Comparison of ENCODE assay signal across 13 mouse cellular contexts in genomic region chr7:16907842-16908241, GRCm38 (mm10). TPM values are rescaled to one million over a fixed set of nuclear protein-coding genes. Genes with fewer than 3 reads are reported as not detected.
DNase-seq lines count a peak whose midpoint lies in the region; ATAC-seq and TF ChIP-seq lines count a peak whose summit lies in the region.
"Had no signal": no experiment of that assay in that cellular context is flagged by ENCODE, and none has a peak within 500 bp of the region (broad histone marks: within the 10 kb centered on the region; RNA-seq: fewer than 3 reads in every experiment).

No protein-coding gene starts in this region.

- DNase-seq in kidney, postnatal 0 days (ENCODE audit: low spot score), result no peak
- no peak for DNase-seq in kidney, postnatal 10 days
- DNase-seq in MEL (ENCODE audit: low read depth, low spot score), result peak; percentile 47
- DNase-seq in embryonic facial prominence, embryonic 14.5 days (ENCODE audit: low spot score), result no peak
- DNase-seq in liver, postnatal 0 days, result no peak
- no peak for DNase-seq in retina, postnatal 1 day
- no peak for DNase-seq in gastrocnemius, adult 8-10 months (ENCODE audit: low spot score in 2 of 2)
- DNase-seq in frontal cortex, postnatal 10 days (ENCODE audit: low spot score in 2 of 2), result no peak
- DNase-seq: adrenal gland, postnatal 36 days; cerebellum, postnatal 36 days had no signal

- TF ChIP-seq EP300 in MEL (IDR thresholded peaks at IDR 0.05; ENCODE audit: low read depth in 1 of 2, low read length in 2 of 2), result no peak
- no peak for TF ChIP-seq EP300 in liver, postnatal 0 days (IDR thresholded peaks at IDR 0.05; ENCODE audit: low read depth)

- H3K27ac ChIP-seq in kidney, postnatal 0 days, result no peak overlapping the region
- peak overlapping the region; percentile 54 for H3K27ac ChIP-seq in MEL (ENCODE audit: control insufficient read depth, low read depth, low read length)
- H3K27ac ChIP-seq in embryonic facial prominence, embryonic 14.5 days (replicated peaks; ENCODE audit: low read depth, low read length), result no peak overlapping the region
- peak overlapping the region; percentile 48; the same call in 1 of the 2 replicates for H3K27ac ChIP-seq in liver, postnatal 0 days (ENCODE audit: low read depth)
- H3K27ac ChIP-seq: hindbrain, embryonic 12.5 days had no signal

- H3K79me2 ChIP-seq in MEL (ENCODE audit: control insufficient read depth, insufficient read depth, low read length, poor library complexity), result peaks cover 27% of the 10 kb centered on the region

- H3K9me3 ChIP-seq in kidney, postnatal 0 days (replicated peaks; ENCODE audit: low read length), result no peaks in the 10 kb centered on the region
- H3K9me3 ChIP-seq in MEL (replicated peaks; ENCODE audit: insufficient read depth, low read length), result no peaks in the 10 kb centered on the region
- no peaks in the 10 kb centered on the region for H3K9me3 ChIP-seq in embryonic facial prominence, embryonic 14.5 days (ENCODE audit: control insufficient read depth, low read length)
- no peaks in the 10 kb centered on the region for H3K9me3 ChIP-seq in liver, postnatal 0 days (ENCODE audit: low read length)
- H3K9me3 ChIP-seq: hindbrain, embryonic 12.5 days had no signal

- H3K4me2 ChIP-seq in kidney, postnatal 0 days (ENCODE audit: low read length), result peak overlapping the region; percentile 34; the same call in 1 of the 2 replicates
- H3K4me2 ChIP-seq in embryonic facial prominence, embryonic 14.5 days (ENCODE audit: low read depth, low read length), result no peak overlapping the region
- peak overlapping the region; percentile 58 for H3K4me2 ChIP-seq in liver, postnatal 0 days (ENCODE audit: low read depth, low read length)
- H3K4me2 ChIP-seq: hindbrain, embryonic 12.5 days had no signal

- no peak overlapping the region for H3K4me3 ChIP-seq in kidney, postnatal 0 days (replicated peaks; ENCODE audit: low read depth, low read length)
- H3K4me3 ChIP-seq in MEL (ENCODE audit: control insufficient read depth in 1 of 2, insufficient read depth in 1 of 2, low read depth in 2 of 2, low read length in 2 of 2), result peak overlapping the region; percentile 57 to 70
- H3K4me3 ChIP-seq in embryonic facial prominence, embryonic 14.5 days (ENCODE audit: low read depth, low read length), result no peak overlapping the region
- H3K4me3 ChIP-seq in liver, postnatal 0 days (ENCODE audit: low read depth, low read length), result no peak overlapping the region
- H3K4me3 ChIP-seq: hindbrain, embryonic 12.5 days had no signal

- TF ChIP-seq RAD21 in MEL (IDR thresholded peaks at IDR 0.05; ENCODE audit: low read depth, low read length), result no peak

- H3K9ac ChIP-seq in kidney, postnatal 0 days (ENCODE audit: low read depth, low read length), result no peak overlapping the region
- H3K9ac ChIP-seq in MEL (ENCODE audit: control insufficient read depth, low read depth, low read length, poor library complexity, severe bottlenecking), result peak overlapping the region; percentile 74
- H3K9ac ChIP-seq in embryonic facial prominence, embryonic 14.5 days (ENCODE audit: low read depth, low read length), result peak overlapping the region; percentile 22; the same call in 1 of the 2 replicates
- peak overlapping the region; percentile 38; the same call in 1 of the 2 replicates for H3K9ac ChIP-seq in liver, postnatal 0 days (replicated peaks)

- no peak for TF ChIP-seq CTCF in kidney, postnatal 0 days (IDR thresholded peaks at IDR 0.05; ENCODE audit: low read depth)
- TF ChIP-seq CTCF in MEL (IDR thresholded peaks at IDR 0.05 in 2 of 3, conservative IDR thresholded peaks at IDR 0.05 in 1 of 3; ENCODE audit: control insufficient read depth in 1 of 3, insufficient read depth in 1 of 3, low read depth in 2 of 3, low read length in 3 of 3, poor library complexity in 1 of 3, severe bottlenecking in 1 of 3), result no peak
- TF ChIP-seq CTCF in liver, postnatal 0 days (IDR thresholded peaks at IDR 0.05; ENCODE audit: low read depth), result no peak

- TF ChIP-seq POLR2A in MEL (IDR thresholded peaks at IDR 0.05; ENCODE audit: control insufficient read depth in 1 of 2, insufficient read depth in 1 of 2, low read depth in 1 of 2, low read length in 2 of 2, poor library complexity in 1 of 2), result no peak

- 37% methylated on average over 7 of the region's 7 CpGs for WGBS in kidney, postnatal 0 days
- 61% methylated on average over 7 of the region's 7 CpGs for WGBS in embryonic facial prominence, embryonic 14.5 days
- WGBS in liver, postnatal 0 days (ENCODE audit: insufficient replicate concordance), result 36% methylated on average over 7 of the region's 7 CpGs

- ATAC-seq in kidney, postnatal 0 days (replicated peaks; ENCODE audit: low FRiP score, low read depth), result no peak
- no peak for ATAC-seq in embryonic facial prominence, embryonic 14.5 days (ENCODE audit: low read depth)
- no peak; the same call in 1 of the 2 replicates for ATAC-seq in liver, postnatal 0 days
- ATAC-seq: forebrain, embryonic 14.5 days had no signal

- H3K27me3 ChIP-seq in kidney, postnatal 0 days (ENCODE audit: insufficient read depth, low read length), result no peaks in the 10 kb centered on the region; the same call in 1 of the 2 replicates
- no peaks in the 10 kb centered on the region for H3K27me3 ChIP-seq in MEL (ENCODE audit: control insufficient read depth in 1 of 2, insufficient read depth in 2 of 2, low read length in 2 of 2)
- no peaks in the 10 kb centered on the region for H3K27me3 ChIP-seq in embryonic facial prominence, embryonic 14.5 days (replicated peaks; ENCODE audit: control insufficient read depth, insufficient read depth, low read length)
- H3K27me3 ChIP-seq in liver, postnatal 0 days (ENCODE audit: insufficient read depth, low read length), result no peaks in the 10 kb centered on the region

- no peaks in the 10 kb centered on the region for H3K36me3 ChIP-seq in kidney, postnatal 0 days (ENCODE audit: insufficient read depth, low read length)
- peaks cover 0 to 26% of the 10 kb centered on the region in 2 experiments for H3K36me3 ChIP-seq in MEL (ENCODE audit: control insufficient read depth in 1 of 2, insufficient read depth in 2 of 2, low read length in 2 of 2)
- H3K36me3 ChIP-seq in embryonic facial prominence, embryonic 14.5 days (ENCODE audit: control insufficient read depth, insufficient read depth, low read length), result no peaks in the 10 kb centered on the region
- H3K36me3 ChIP-seq in liver, postnatal 0 days (replicated peaks; ENCODE audit: insufficient read depth, low read length), result no peaks in the 10 kb centered on the region
- H3K36me3 ChIP-seq: hindbrain, embryonic 12.5 days had no signal

- H3K4me1 ChIP-seq in kidney, postnatal 0 days (replicated peaks; ENCODE audit: insufficient read depth, low read length), result peaks cover 17% of the 10 kb centered on the region
- peaks cover 4 to 39% of the 10 kb centered on the region in 2 experiments for H3K4me1 ChIP-seq in MEL (ENCODE audit: control insufficient read depth in 1 of 2, insufficient read depth in 2 of 2, low read length in 2 of 2)
- H3K4me1 ChIP-seq in embryonic facial prominence, embryonic 14.5 days (ENCODE audit: control insufficient read depth, insufficient read depth, low read length), result peaks cover 10% of the 10 kb centered on the region
- H3K4me1 ChIP-seq in liver, postnatal 0 days (ENCODE audit: insufficient read depth), result peaks cover 10% of the 10 kb centered on the region; the same call in 1 of the 2 replicates

RNA-seq across cellular contexts. Expression of gene Ptgir, which starts 1.6 kb away (rescaled TPM):
- polyA plus RNA-seq in kidney, postnatal 0 days (2015; fragmentation: Nextera tagmentation; extraction: Ambion mirVana), result 2.2 and 2.3 TPM in 2 replicates
- 19.6 and 22.8 TPM in 2 replicates for total RNA-seq in MEL (2012; rRNA removed)
- 10 to 100 TPM in 1 of 2 experiments, not detected in 1; 23.7 TPM for polyA plus RNA-seq in MEL (2012; ENCODE audit: insufficient read depth in 1 of 2, insufficient read length in 2 of 2, low read depth in 1 of 2, low replicate concordance in 2 of 2, missing spikeins in 1 of 2)
- polyA plus RNA-seq in embryonic facial prominence, embryonic 14.5 days (2014; fragmentation: Nextera tagmentation; extraction: Ambion mirVana), result 1.8 and 1.9 TPM in 2 replicates
- polyA plus RNA-seq in liver, postnatal 0 days (2015; fragmentation: Nextera tagmentation; extraction: Ambion mirVana), result 1.1 and 1.7 TPM in 2 replicates
- under 1 TPM; 0.62 to 0.97 (median 0.93) TPM for total RNA-seq in gastrocnemius, adult 8-10 months (2022)
- total RNA-seq: layer of hippocampus, postnatal 10 days had no signal

RNA-seq across cellular contexts. Expression of gene Calm3, which starts 16.1 kb away (rescaled TPM):
- polyA plus RNA-seq in kidney, postnatal 0 days (2015; fragmentation: Nextera tagmentation; extraction: Ambion mirVana), result 134 and 136 TPM in 2 replicates
- total RNA-seq in MEL (2012; rRNA removed), result 450 and 482 TPM in 2 replicates
- polyA plus RNA-seq in MEL (2012; ENCODE audit: insufficient read depth in 1 of 2, insufficient read length in 2 of 2, low read depth in 1 of 2, low replicate concordance in 2 of 2, missing spikeins in 1 of 2), result 1,000 to 10,000 TPM in 1 of 2 experiments, 100 to 1,000 TPM in 1; 515 to 1,030 TPM
- polyA plus RNA-seq in embryonic facial prominence, embryonic 14.5 days (2014; fragmentation: Nextera tagmentation; extraction: Ambion mirVana), result 164 and 189 TPM in 2 replicates
- 58.8 and 60.3 TPM in 2 replicates for polyA plus RNA-seq in liver, postnatal 0 days (2015; fragmentation: Nextera tagmentation; extraction: Ambion mirVana)
- total RNA-seq in gastrocnemius, adult 8-10 months (2022), result 100 to 1,000 TPM; 386 to 534 (median 424) TPM

RNA-seq across cellular contexts. Expression of gene Gng8, which starts 16.3 kb away (rescaled TPM):
- polyA plus RNA-seq in kidney, postnatal 0 days (2015; fragmentation: Nextera tagmentation; extraction: Ambion mirVana), result 7.3 and 8.9 TPM in 2 replicates
- total RNA-seq in MEL (2012; rRNA removed), result 0.39 TPM in 1 of 2 replicates, not detected in the other
- 1 to 10 TPM in 1 of 2 experiments, not detected in 1; 2.2 TPM for polyA plus RNA-seq in MEL (2012; ENCODE audit: insufficient read depth in 1 of 2, insufficient read length in 2 of 2, low read depth in 1 of 2, low replicate concordance in 2 of 2, missing spikeins in 1 of 2)
- 27.0 and 29.1 TPM in 2 replicates for polyA plus RNA-seq in embryonic facial prominence, embryonic 14.5 days (2014; fragmentation: Nextera tagmentation; extraction: Ambion mirVana)
- polyA plus RNA-seq in liver, postnatal 0 days (2015; fragmentation: Nextera tagmentation; extraction: Ambion mirVana), result 0.15 and 0.20 TPM in 2 replicates
- under 1 TPM in 1 of 4 experiments, not detected in 3; 0.36 TPM for total RNA-seq in gastrocnemius, adult 8-10 months (2022)

RNA-seq across cellular contexts. Expression of gene Dact3, which starts 32.7 kb away (rescaled TPM):
- 3.7 and 4.3 TPM in 2 replicates for polyA plus RNA-seq in kidney, postnatal 0 days (2015; fragmentation: Nextera tagmentation; extraction: Ambion mirVana)
- 0.31 and 0.49 TPM in 2 replicates for total RNA-seq in MEL (2012; rRNA removed)
- polyA plus RNA-seq in MEL (2012; ENCODE audit: insufficient read depth in 1 of 2, insufficient read length in 2 of 2, low read depth in 1 of 2, low replicate concordance in 2 of 2, missing spikeins in 1 of 2), result 1 to 10 TPM in 1 of 2 experiments, not detected in 1; 2.1 TPM
- 7.2 and 7.6 TPM in 2 replicates for polyA plus RNA-seq in embryonic facial prominence, embryonic 14.5 days (2014; fragmentation: Nextera tagmentation; extraction: Ambion mirVana)
- polyA plus RNA-seq in liver, postnatal 0 days (2015; fragmentation: Nextera tagmentation; extraction: Ambion mirVana), result 0.09 TPM in 2 replicates
- total RNA-seq in gastrocnemius, adult 8-10 months (2022), result 1 to 10 TPM in 2 of 4 experiments, under 1 TPM in 2; 0.87 to 1.4 (median 1.1) TPM

RNA-seq across cellular contexts. Expression of gene Pnmal2, which starts 36.6 kb away (rescaled TPM):
- 7.0 and 8.1 TPM in 2 replicates for polyA plus RNA-seq in kidney, postnatal 0 days (2015; fragmentation: Nextera tagmentation; extraction: Ambion mirVana)
- not detected in 2 replicates for total RNA-seq in MEL (2012; rRNA removed)
- under 1 TPM in 1 of 2 experiments, not detected in 1; 0.07 TPM for polyA plus RNA-seq in MEL (2012; ENCODE audit: insufficient read depth in 1 of 2, insufficient read length in 2 of 2, low read depth in 1 of 2, low replicate concordance in 2 of 2, missing spikeins in 1 of 2)
- polyA plus RNA-seq in embryonic facial prominence, embryonic 14.5 days (2014; fragmentation: Nextera tagmentation; extraction: Ambion mirVana), result 20.9 and 21.9 TPM in 2 replicates
- 0.06 and 0.09 TPM in 2 replicates for polyA plus RNA-seq in liver, postnatal 0 days (2015; fragmentation: Nextera tagmentation; extraction: Ambion mirVana)
- under 1 TPM; 0.24 to 0.76 (median 0.41) TPM for total RNA-seq in gastrocnemius, adult 8-10 months (2022)

Comparison
In these comparisons a context has a peak if more than half of its experiments do, and no peak if none do; other contexts are left out.
1. H3K27ac ChIP-seq: peak in MEL (single experiment) and liver, postnatal 0 days (single experiment); none in kidney, postnatal 0 days (single experiment) and embryonic facial prominence, embryonic 14.5 days (single experiment).
2. H3K4me3 ChIP-seq: peak in MEL (2 of 2); none in kidney, postnatal 0 days (single experiment), embryonic facial prominence, embryonic 14.5 days (single experiment) and liver, postnatal 0 days (single experiment).